Mouse (Mus musculus) liver, postnatal 0 days (tissue): Measurements from ENCODE around the gene Rnf5.

ENCODE experiments used
- CTCF ChIP-seq: sonication (generic); IDR thresholded peaks from 2 replicates; pipeline ENCODE4 v1.5.1; 2016; ENCODE audit warnings: antibody characterized with exemption, low read depth
- EP300 ChIP-seq: IDR thresholded peaks from 2 replicates; pipeline ENCODE4 v1.6.1; 2016; ENCODE audit warnings: antibody characterized with exemption, low read depth, mild to moderate bottlenecking

GRCm38 (mm10) chr17:34641945-34642344 lies 38.5 kb upstream of the Rnf5 start:
- no peak for TF ChIP-seq CTCF
- TF ChIP-seq EP300 = no peak
